Mouse (Mus musculus) kidney, adult 18-20 months (tissue): ENCODE results near the gene Tbl3.

Experiments
- DNase-seq: peaks from one replicate; pipeline ENCODE4 v3.0.0; 2021

Gene Tbl3

DNA sequence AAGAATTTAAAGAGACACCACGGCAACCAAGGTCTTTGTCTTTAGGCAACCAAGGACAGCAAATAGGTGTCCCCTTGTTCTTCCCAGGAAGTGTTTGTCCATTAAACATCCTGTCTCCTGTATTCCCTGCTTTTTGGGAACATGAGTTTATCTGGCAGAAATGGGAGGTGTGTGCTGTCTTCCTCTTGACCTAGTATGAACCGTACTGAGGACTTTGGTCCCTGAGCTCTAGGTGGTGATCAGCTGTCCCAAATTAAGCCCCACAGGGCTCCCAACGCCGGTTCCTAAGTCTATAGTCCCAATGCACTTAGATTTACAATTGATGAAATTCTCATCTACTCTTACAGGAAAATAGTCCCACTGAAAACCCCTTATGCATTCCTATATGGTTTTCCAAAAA is 56.7 kb downstream of the Tbl3 start:
- DNase-seq, result no peak

- peak; percentile 76 for DNase-seq
Observed at GRCm38 (mm10) chr17:24650070-24650616, 57.3 kb downstream of the Tbl3 start, which contains the start of gene Slc9a3r2. Slc9a3r2 (minus strand) TSS chr17:24650327.

DNA sequence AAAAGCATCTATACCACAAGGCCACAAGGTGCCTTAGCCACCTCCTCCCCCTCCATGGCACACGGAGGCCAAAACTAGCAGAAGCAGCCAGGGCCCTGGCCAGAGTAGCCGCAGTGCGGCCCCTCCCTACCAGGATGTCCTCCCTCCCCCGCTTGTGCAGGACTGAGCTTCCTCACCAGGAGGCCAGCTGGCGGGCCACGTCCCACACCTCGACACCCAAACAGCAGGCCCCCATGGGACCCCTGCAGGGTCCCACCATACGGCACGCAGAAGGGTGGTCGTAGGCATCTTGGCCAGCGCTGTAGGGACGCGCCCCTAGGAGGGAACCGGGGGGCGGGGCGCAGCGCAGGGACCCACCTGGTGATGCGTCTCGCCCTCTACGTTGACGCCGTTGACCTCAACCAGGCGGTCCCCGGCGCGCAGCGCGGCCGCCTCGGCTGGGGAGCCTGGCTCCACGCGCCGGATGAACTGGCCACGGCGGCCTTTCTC is 57.8 kb downstream of the Tbl3 start:
- DNase-seq, result peak; percentile 68

- DNase-seq, result no peak
Observed at GRCm38 (mm10) chr17:24648731-24649377, 58.6 kb downstream of the Tbl3 start.
